Mouse (Mus musculus) forebrain, embryonic 12.5 days (tissue): ENCODE data around the gene Prtn3. TPM values are rescaled to one million over a fixed set of nuclear protein-coding genes. Genes with fewer than 3 reads are reported as not detected.
"Not testable (repeated sequence)": the region's sequence is repeated elsewhere in the genome, so short reads cannot be mapped to it uniquely, and the experiment has no call there.

Source experiments
- ATAC-seq: fragments of 200-750 bp; cut with Nextera tagmentation; 2 replicates; pipeline ENCODE4 v1.8.0; 2017; ENCODE audit warnings: moderate TSS enrichment; ENCODE audit not compliant: low FRiP score
- H3K27ac ChIP-seq: fragments of 300-500 bp; sonication (generic); 2 replicates; pipeline ENCODE4 v1.5.1; 2016; ENCODE audit warnings: mild to moderate bottlenecking
- H3K27me3 ChIP-seq: fragments of 300-500 bp; sonication (generic); 2 replicates; pipeline ENCODE4 v1.6.1; 2016; ENCODE audit warnings: mild to moderate bottlenecking
- H3K36me3 ChIP-seq: fragments of 300-500 bp; sonication (generic); replicated peaks from 2 replicates; pipeline ENCODE4 v1.6.1; 2016; ENCODE audit warnings: mild to moderate bottlenecking
- H3K4me1 ChIP-seq: fragments of 300-500 bp; sonication (generic); 2 replicates; pipeline ENCODE4 v1.6.1; 2016
- H3K4me2 ChIP-seq: fragments of 300-500 bp; sonication (generic); 2 replicates; pipeline ENCODE4 v1.6.1; 2016; ENCODE audit warnings: mild to moderate bottlenecking, moderate library complexity
- H3K4me3 ChIP-seq: fragments of 300-500 bp; sonication (generic); replicated peaks from 2 replicates; pipeline ENCODE4 v1.5.1; 2016; ENCODE audit warnings: mild to moderate bottlenecking
- H3K9ac ChIP-seq: fragments of 300-500 bp; sonication (generic); 2 replicates; pipeline ENCODE4 v1.6.1; 2016; ENCODE audit warnings: mild to moderate bottlenecking
- H3K9me3 ChIP-seq: fragments of 300-500 bp; sonication (generic); 2 replicates; pipeline ENCODE4 v1.6.1; 2016
- WGBS: fragments of 180-500 bp; shearing (Covaris S2); methylation state at CpG from one replicate; pipeline ENCODE4 v1.1.7; 2016; 5-methylcytosine and 5-hydroxymethylcytosine counted together
- polyA plus RNA-seq: library from polyadenylated mRNA; unstranded; fragments of >200 nt; fragmentation: Nextera tagmentation; extraction: Ambion mirVana; gene quantifications from 2 replicates; pipeline ENCODE4 v1.2.1, GENCODE M21; 2016

The Prtn3 gene
- polyA plus RNA-seq, 1 experiment from 2014 or later: 16.2 TPM

DNA sequence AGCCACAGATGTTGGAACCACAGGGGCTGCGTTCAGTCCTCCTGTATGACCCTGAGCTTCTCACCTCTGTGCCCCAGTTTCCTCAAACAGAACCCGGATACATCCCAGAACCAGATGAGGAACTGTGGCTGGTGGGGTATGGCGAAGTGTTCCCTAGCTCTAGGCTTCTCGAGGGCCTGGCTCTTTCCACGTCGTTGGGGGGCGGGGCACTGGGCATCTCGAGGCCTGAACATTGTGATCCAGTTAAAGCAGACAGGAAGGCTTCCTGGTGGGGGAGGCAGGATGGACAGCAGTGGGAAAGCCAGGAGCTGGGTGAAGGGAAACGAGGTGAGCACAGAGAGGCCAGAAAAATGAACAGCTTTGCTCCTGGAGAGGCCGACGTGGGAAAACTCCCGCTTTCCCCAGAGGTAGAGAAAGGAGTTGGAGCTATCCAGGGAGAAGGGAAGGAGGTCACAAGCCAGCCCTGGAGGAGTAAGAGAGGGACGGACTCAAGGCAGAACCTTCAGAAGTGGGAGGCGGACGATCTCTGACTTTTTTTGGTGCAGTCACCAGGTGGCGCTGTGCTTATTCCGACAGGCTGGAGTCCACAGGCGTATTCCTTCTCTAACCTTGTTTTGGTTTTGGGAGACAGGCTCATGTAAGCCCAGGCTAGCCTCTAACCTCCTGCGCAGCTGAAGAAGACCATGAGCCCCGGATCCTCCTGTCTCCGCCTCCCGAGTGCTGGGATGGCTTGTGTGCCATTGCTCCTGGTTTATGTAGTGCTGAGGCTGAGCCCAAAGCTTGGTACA, 9.2 kb downstream of the Prtn3 start:
- WGBS: 14% methylated on average over 22 of the region's 22 CpGs
- peaks cover 59% of the 10 kb centered on the region for H3K27me3 ChIP-seq

GRCm38 (mm10) chr10:79884446-79884845, 10.2 kb downstream of the Prtn3 start:
- 69% methylated on average over 4 of the region's 4 CpGs for WGBS
- Histone ChIP-seq H3K4me1 (peaks cover 15% of the 10 kb centered on the region), H3K9ac (no peak overlapping the region), H3K9me3 (no peaks in the 10 kb centered on the region), H3K4me3 (no peak overlapping the region), H3K36me3 (no peaks in the 10 kb centered on the region), H3K4me2 (no peak overlapping the region), H3K27me3 (peaks cover 59% of the 10 kb centered on the region), H3K27ac (no peak overlapping the region)
- ATAC-seq: no peak

More for the DNA sequence above, 9.2 kb downstream of the Prtn3 start:
- Histone ChIP-seq H3K27ac (no peak overlapping the region), H3K4me2 (no peak overlapping the region), H3K36me3 (no peaks in the 10 kb centered on the region), H3K4me1 (peaks cover 15% of the 10 kb centered on the region), H3K4me3 (no peak overlapping the region), H3K9me3 (no peaks in the 10 kb centered on the region), H3K9ac (no peak overlapping the region)
- ATAC-seq: no peak

GRCm38 (mm10) chr10:79884938-79885337, 10.7 kb downstream of the Prtn3 start:
- not testable (repeated sequence) for H3K4me2 ChIP-seq, H3K9me3 ChIP-seq, H3K27ac ChIP-seq, ATAC-seq, H3K9ac ChIP-seq, H3K4me3 ChIP-seq, H3K36me3 ChIP-seq
- peaks cover 15% of the 10 kb centered on the region for H3K4me1 ChIP-seq
- H3K27me3 ChIP-seq: peaks cover 54% of the 10 kb centered on the region
- 74% methylated on average over 3 of the region's 3 CpGs for WGBS

DNA sequence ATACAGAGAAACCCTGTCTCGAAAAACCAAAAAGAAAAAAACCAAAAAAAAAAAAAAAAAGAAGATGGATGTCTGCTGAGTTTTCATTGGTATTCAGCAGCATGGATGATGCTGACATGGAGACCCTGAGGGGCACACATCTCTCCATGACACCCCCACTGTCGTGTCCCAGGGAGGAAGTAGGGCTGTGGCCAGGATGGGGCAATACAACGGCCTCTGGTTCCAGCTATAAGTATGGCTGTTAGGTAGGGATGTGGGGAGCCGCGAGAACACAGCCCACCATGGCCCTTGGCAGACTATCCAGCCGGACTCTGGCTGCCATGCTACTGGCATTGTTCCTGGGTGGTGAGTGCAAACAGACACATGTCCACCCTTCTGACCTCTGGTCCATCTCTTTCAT, 11.8 kb downstream of the Prtn3 start, which contains the start of gene Elane:
Gene Elane (plus strand): TSS at position 194 of the 400 bp plus-strand sequence.
- no peak for ATAC-seq
- Histone ChIP-seq H3K36me3 (no peaks in the 10 kb centered on the region), H3K4me1 (peaks cover 15% of the 10 kb centered on the region), H3K9ac (no peak within 1 kb of the TSS), H3K4me2 (no peak within 1 kb of the TSS), H3K4me3 (no peak within 1 kb of the TSS), H3K27me3 (peaks cover 51% of the 10 kb centered on the region), H3K9me3 (no peaks in the 10 kb centered on the region), H3K27ac (no peak within 1 kb of the TSS)
- 84% methylated on average over 6 of the region's 6 CpGs for WGBS

DNA sequence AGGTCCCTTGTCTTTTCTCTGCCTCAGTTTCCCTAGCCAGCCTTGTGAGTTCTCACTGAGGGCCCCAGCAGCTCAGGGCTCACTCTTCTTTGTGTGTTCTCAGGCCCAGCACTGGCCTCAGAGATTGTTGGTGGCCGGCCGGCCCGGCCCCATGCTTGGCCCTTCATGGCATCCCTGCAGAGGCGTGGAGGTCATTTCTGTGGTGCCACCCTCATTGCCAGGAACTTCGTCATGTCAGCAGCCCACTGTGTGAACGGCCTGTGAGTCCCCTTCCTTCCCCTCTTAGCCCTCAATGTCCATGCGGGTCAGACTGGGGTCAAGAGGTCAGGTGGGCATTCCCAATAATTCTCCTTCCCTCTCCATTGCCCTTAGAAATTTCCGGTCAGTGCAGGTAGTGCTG, 12.3 kb downstream of the Prtn3 start:
- no peak for ATAC-seq
- Histone ChIP-seq H3K9me3 (no peaks in the 10 kb centered on the region), H3K4me3 (no peak overlapping the region), H3K4me1 (peaks cover 15% of the 10 kb centered on the region), H3K27me3 (peaks cover 50% of the 10 kb centered on the region), H3K36me3 (no peaks in the 10 kb centered on the region), H3K27ac (no peak overlapping the region), H3K4me2 (no peak overlapping the region), H3K9ac (no peak overlapping the region)
- WGBS: 83% methylated on average over 8 of the region's 8 CpGs

DNA sequence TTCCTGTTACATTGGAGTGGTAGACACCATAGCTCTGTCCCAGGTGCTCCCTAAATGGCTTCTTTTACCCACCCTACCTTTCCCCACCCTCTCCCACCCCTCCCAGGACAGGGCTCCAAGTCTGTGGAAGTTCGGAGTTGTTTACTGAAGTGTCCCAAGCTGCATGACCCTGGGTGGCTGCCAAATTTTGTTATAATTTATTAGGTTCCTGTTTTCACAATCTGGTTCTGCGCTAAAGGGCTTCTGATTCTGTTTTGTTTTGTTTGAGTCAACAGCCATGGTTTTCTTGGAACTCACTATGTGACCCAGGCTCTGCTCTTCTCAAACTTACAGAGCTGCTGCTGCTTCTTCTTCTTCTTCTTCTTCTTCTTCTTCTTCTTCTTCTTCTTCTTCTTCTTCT, 15.1 kb downstream of the Prtn3 start:
- H3K9ac ChIP-seq: no peak overlapping the region
- no peak for ATAC-seq
- no peak overlapping the region for H3K4me2 ChIP-seq
- H3K4me1 ChIP-seq: no peaks in the 10 kb centered on the region
- 96% methylated on average over 2 of the region's 2 CpGs for WGBS
- H3K36me3 ChIP-seq: peaks cover 3% of the 10 kb centered on the region
- H3K27ac ChIP-seq: no peak overlapping the region
- H3K4me3 ChIP-seq: no peak overlapping the region
- H3K9me3 ChIP-seq: no peaks in the 10 kb centered on the region
- H3K27me3 ChIP-seq: peaks cover 35% of the 10 kb centered on the region; the same call in 1 of the 2 replicates

- no peak within 1 kb of the TSS for H3K4me3 ChIP-seq
- no peak for ATAC-seq
- H3K27ac ChIP-seq: no peak within 1 kb of the TSS
- H3K27me3 ChIP-seq: peaks cover 41% of the 10 kb centered on the region
- H3K4me2 ChIP-seq: no peak within 1 kb of the TSS
- H3K9ac ChIP-seq: no peak within 1 kb of the TSS
- H3K4me1 ChIP-seq: no peaks in the 10 kb centered on the region
- WGBS: 38% methylated on average over 5 of the region's 5 CpGs
- H3K9me3 ChIP-seq: no peaks in the 10 kb centered on the region
- peaks cover 14% of the 10 kb centered on the region for H3K36me3 ChIP-seq
Observed at GRCm38 (mm10) chr10:79890670-79891069, 16.4 kb downstream of the Prtn3 start, which contains the start of gene Cfd. TSS of gene Cfd (plus strand) at chr10:79890853.

DNA sequence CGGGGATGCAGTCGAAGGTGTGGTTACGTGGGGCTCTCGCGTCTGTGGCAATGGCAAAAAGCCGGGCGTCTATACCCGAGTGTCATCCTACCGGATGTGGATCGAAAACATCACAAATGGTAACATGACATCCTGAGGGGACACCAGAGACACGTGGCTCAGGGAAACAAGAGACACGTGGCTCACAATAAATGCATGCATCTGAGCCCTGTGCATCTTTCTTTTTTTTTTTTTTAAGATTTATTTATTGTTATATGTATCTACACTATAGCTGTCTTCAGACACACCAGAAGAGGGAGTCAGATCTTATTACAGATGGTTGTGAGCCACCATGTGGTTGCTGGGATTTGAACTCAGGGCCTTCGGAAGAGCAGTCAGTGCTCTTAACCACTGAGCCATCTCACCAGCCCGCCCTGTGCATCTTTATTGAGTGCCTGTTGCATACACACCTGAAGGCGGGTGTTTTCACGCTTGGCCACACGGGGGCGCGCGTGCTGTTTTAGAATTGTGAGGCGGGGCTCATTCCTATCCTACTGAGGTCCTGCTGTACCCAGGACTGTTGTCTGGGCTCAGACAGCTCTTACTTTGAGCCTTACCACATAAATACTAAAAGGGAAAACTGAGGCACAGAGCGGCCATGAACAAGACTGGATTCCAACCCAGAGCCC, 18.3 kb downstream of the Prtn3 start:
- H3K4me1 ChIP-seq, H3K9ac ChIP-seq, H3K4me2 ChIP-seq, H3K9me3 ChIP-seq, H3K4me3 ChIP-seq: not testable (repeated sequence)
- H3K36me3 ChIP-seq: peaks cover 33% of the 10 kb centered on the region
- peak; percentile 66 for ATAC-seq
- 44% methylated on average over 22 of the region's 22 CpGs for WGBS
- H3K27ac ChIP-seq: 0 out of 2 replicates have a peak overlapping the region, but pooled peaks have one; percentile 36
- H3K27me3 ChIP-seq: peaks cover 51% of the 10 kb centered on the region

GRCm38 (mm10) chr10:79896306-79896705, 22.0 kb downstream of the Prtn3 start:
- Histone ChIP-seq H3K27me3 (peaks cover 61% of the 10 kb centered on the region), H3K4me3 (no peak overlapping the region), H3K27ac (no peak overlapping the region), H3K9me3 (no peaks in the 10 kb centered on the region), H3K4me1 (peaks cover 12% of the 10 kb centered on the region), H3K36me3 (peaks cover 59% of the 10 kb centered on the region), H3K4me2 (no peak overlapping the region), H3K9ac (no peak overlapping the region)
- 93% methylated on average over 16 of the region's 16 CpGs for WGBS
- ATAC-seq: no peak

- H3K4me2 ChIP-seq: no peak overlapping the region
- peaks cover 59% of the 10 kb centered on the region for H3K27me3 ChIP-seq
- H3K27ac ChIP-seq: no peak overlapping the region
- ATAC-seq: no peak
- no peaks in the 10 kb centered on the region for H3K9me3 ChIP-seq
- H3K4me3 ChIP-seq: no peak overlapping the region
- H3K9ac ChIP-seq: no peak overlapping the region
- H3K4me1 ChIP-seq: peaks cover 17% of the 10 kb centered on the region
- WGBS: 88% methylated on average over 13 of the region's 13 CpGs
- H3K36me3 ChIP-seq: peaks cover 59% of the 10 kb centered on the region
Observed at GRCm38 (mm10) chr10:79896814-79897213, 22.5 kb downstream of the Prtn3 start.

- Histone ChIP-seq H3K4me3 (no peak overlapping the region), H3K9me3 (no peaks in the 10 kb centered on the region), H3K36me3 (peaks cover 61% of the 10 kb centered on the region), H3K4me2 (no peak overlapping the region), H3K9ac (no peak overlapping the region), H3K4me1 (peaks cover 17% of the 10 kb centered on the region), H3K27me3 (peaks cover 60% of the 10 kb centered on the region), H3K27ac (no peak overlapping the region)
- WGBS: 54% methylated on average over 20 of the region's 20 CpGs
- ATAC-seq: no peak
Observed at GRCm38 (mm10) chr10:79897316-79898245, 23.3 kb downstream of the Prtn3 start.

GRCm38 (mm10) chr10:79900951-79901410, 26.7 kb downstream of the Prtn3 start:
- Histone ChIP-seq H3K27me3 (peaks cover 51% of the 10 kb centered on the region), H3K4me2 (no peak overlapping the region), H3K9me3 (no peaks in the 10 kb centered on the region), H3K36me3 (peaks cover 69% of the 10 kb centered on the region), H3K27ac (peak overlapping the region; percentile 56), H3K4me3 (no peak overlapping the region), H3K9ac (peak overlapping the region; percentile 29; the same call in 1 of the 2 replicates), H3K4me1 (peaks cover 17% of the 10 kb centered on the region)
- WGBS: 6% methylated on average over 2 of the region's 2 CpGs
- ATAC-seq: peak; percentile 68
